Mouse (Mus musculus): ENCODE results near the gene Wtap. TPM values are rescaled to one million over a fixed set of nuclear protein-coding genes. Genes with fewer than 3 reads are reported as not detected.
A peak's percentile ranks its signal among the peaks of the same experiment; 100 is the strongest.
"Not testable (repeated sequence)": the region's sequence is repeated elsewhere in the genome, so short reads cannot be mapped to it uniquely, and the experiment has no call there.

The Wtap gene
- 18.0 and 20.8 TPM in 2 replicates for polyA plus RNA-seq (2012; rRNA removed)

- DNase-seq (ENCODE audit: low read depth, low spot score) = no peak
- WGBS = 31% methylated on average over 1 of the region's 1 CpGs
Observed at GRCm38 (mm10) chr17:12994069-12994468, at the start of gene Wtap. Gene Wtap (minus strand): TSS chr17:12994169.

- 89% methylated on average over 5 of the region's 12 CpGs for WGBS
Observed at GRCm38 (mm10) chr17:13036627-13037192, 42.7 kb upstream of the Wtap start.

GRCm38 (mm10) chr17:13013316-13013715 is 19.3 kb upstream of the Wtap start:
- DNase-seq (ENCODE audit: low read depth, low spot score) = no peak
- 50% methylated on average over 3 of the region's 3 CpGs for WGBS

More at GRCm38 (mm10) chr17:13036627-13037192, 42.7 kb upstream of the Wtap start:
- DNase-seq (ENCODE audit: low read depth, low spot score) = not testable (repeated sequence)

GRCm38 (mm10) chr17:13009887-13010286 is 15.9 kb upstream of the Wtap start:
- no peak for DNase-seq (ENCODE audit: low read depth, low spot score)
- 9% methylated on average over 3 of the region's 3 CpGs for WGBS

GRCm38 (mm10) chr17:13008528-13008927 is 14.6 kb upstream of the Wtap start:
- WGBS = 3% methylated on average over 10 of the region's 10 CpGs
- DNase-seq (ENCODE audit: low read depth, low spot score) = no peak

- DNase-seq (ENCODE audit: low read depth, low spot score) = peak; percentile 89
- under 1% methylated on average over 76 of the region's 76 CpGs for WGBS
Observed at GRCm38 (mm10) chr17:13007730-13008425, 13.9 kb upstream of the Wtap start.

- no peak for DNase-seq (ENCODE audit: low read depth, low spot score)
- WGBS = 56% methylated on average over 5 of the region's 5 CpGs
Observed at GRCm38 (mm10) chr17:13006984-13007383, 13.0 kb upstream of the Wtap start.

GRCm38 (mm10) chr17:13006546-13006945 is 12.6 kb upstream of the Wtap start, which contains the start of gene Sod2:
Gene Sod2 (plus strand): TSS chr17:13006846.
- DNase-seq (ENCODE audit: low read depth, low spot score) = not testable (repeated sequence)
- 97% methylated on average over 2 of the region's 2 CpGs for WGBS

GRCm38 (mm10) chr17:13004436-13004835 is 10.5 kb upstream of the Wtap start:
- DNase-seq (ENCODE audit: low read depth, low spot score) = not testable (repeated sequence)
- WGBS = 66% methylated on average over 2 of the region's 2 CpGs

- 93% methylated on average over 5 of the region's 5 CpGs for WGBS
- DNase-seq (ENCODE audit: low read depth, low spot score) = not testable (repeated sequence)
Observed at GRCm38 (mm10) chr17:13002243-13002642, 8.3 kb upstream of the Wtap start.

- WGBS = 70% methylated on average over 6 of the region's 6 CpGs
- no peak for DNase-seq (ENCODE audit: low read depth, low spot score)
Observed at GRCm38 (mm10) chr17:12999069-12999468, 5.1 kb upstream of the Wtap start.

GRCm38 (mm10) chr17:12997890-12998289 is 3.9 kb upstream of the Wtap start:
- no peak for DNase-seq (ENCODE audit: low read depth, low spot score)
- WGBS = 85% methylated on average over 5 of the region's 5 CpGs

GRCm38 (mm10) chr17:12996345-12996744 is 2.4 kb upstream of the Wtap start:
- WGBS = 6% methylated on average over 3 of the region's 3 CpGs
- no peak for DNase-seq (ENCODE audit: low read depth, low spot score)

GRCm38 (mm10) chr17:12992470-12992991 is 1.4 kb downstream of the Wtap start:
- WGBS = under 1% methylated on average over 51 of the region's 51 CpGs
- no peak for DNase-seq (ENCODE audit: low read depth, low spot score)

- under 1% methylated on average over 76 of the region's 84 CpGs for WGBS
- no peak for DNase-seq (ENCODE audit: low read depth, low spot score)
Observed at GRCm38 (mm10) chr17:12991635-12992358, 2.2 kb downstream of the Wtap start.

GRCm38 (mm10) chr17:12991194-12991634 is 2.8 kb downstream of the Wtap start:
- 1% methylated on average over 12 of the region's 12 CpGs for WGBS
- no peak for DNase-seq (ENCODE audit: low read depth, low spot score)

- DNase-seq (ENCODE audit: low read depth, low spot score) = no peak
- 19% methylated on average over 8 of the region's 8 CpGs for WGBS
Observed at GRCm38 (mm10) chr17:12990567-12991145, 3.3 kb downstream of the Wtap start.

GRCm38 (mm10) chr17:12988096-12988495 is 5.9 kb downstream of the Wtap start:
- not testable (repeated sequence) for DNase-seq (ENCODE audit: low read depth, low spot score)
- WGBS = 68% methylated on average over 8 of the region's 8 CpGs

- WGBS = 55% methylated on average over 2 of the region's 2 CpGs
- DNase-seq (ENCODE audit: low read depth, low spot score) = no peak
Observed at GRCm38 (mm10) chr17:12983988-12984387, 10.0 kb downstream of the Wtap start.

- 91% methylated on average over 1 of the region's 1 CpGs for WGBS
- DNase-seq (ENCODE audit: low read depth, low spot score) = no peak
Observed at GRCm38 (mm10) chr17:12978546-12978945, 15.4 kb downstream of the Wtap start.

Measured in large intestine, adult 2 months (tissue).